In genomic region chr13:54171346-54171745, GRCm38 (mm10) we compare ENCODE assay signal across 20 mouse cellular contexts. TPM values are rescaled to one million over a fixed set of nuclear protein-coding genes. Genes with fewer than 3 reads are reported as not detected.
A peak's percentile ranks its signal among the peaks of the same experiment; 100 is the strongest.
DNase-seq lines count a peak whose midpoint lies in the region; ATAC-seq and TF ChIP-seq lines count a peak whose summit lies in the region.
"Had no signal": no experiment of that assay in that cellular context is flagged by ENCODE, and none has a peak within 500 bp of the region (broad histone marks: within the 10 kb centered on the region; RNA-seq: fewer than 3 reads in every experiment).

No protein-coding gene starts in this region.

- no peaks in the 10 kb centered on the region for H3K27me3 ChIP-seq in midbrain, embryonic 10.5 days (ENCODE audit: low read depth, poor library complexity, severe bottlenecking)
- no peaks in the 10 kb centered on the region for H3K27me3 ChIP-seq in midbrain, embryonic 16.5 days (ENCODE audit: control insufficient read depth, insufficient read depth, low read depth, low read length)
- no peaks in the 10 kb centered on the region for H3K27me3 ChIP-seq in cerebellum, adult 2 months (ENCODE audit: control insufficient read depth, insufficient read depth, low read length)
- H3K27me3 ChIP-seq: embryonic facial prominence, embryonic 13.5 days; forebrain, embryonic 12.5 days had no signal

- H3K9me3 ChIP-seq in midbrain, embryonic 10.5 days (replicated peaks): peaks cover 8% of the 10 kb centered on the region
- H3K9me3 ChIP-seq in midbrain, embryonic 16.5 days (replicated peaks; ENCODE audit: control insufficient read depth, low read length, poor library complexity, severe bottlenecking): no peaks in the 10 kb centered on the region
- H3K9me3 ChIP-seq: embryonic facial prominence, embryonic 15.5 days had no signal

- no peak for DNase-seq in midbrain, embryonic 10.5 days (ENCODE audit: low spot score)
- peak; percentile 54 for DNase-seq in brain, adult 2 months (ENCODE audit: low read depth, low spot score)
- DNase-seq in cerebellum, adult 2 months: no peak
- DNase-seq: cerebellum, adult 11-12 months; cerebellum, adult 8-10 months; embryo, embryonic 11 days had no signal

- no peak for ATAC-seq in midbrain, embryonic 16.5 days
- no peak for ATAC-seq in CD4-positive, CD25-positive, alpha-beta regulatory T cell, adult 4 months
- ATAC-seq: activated CD4-positive, CD25-positive, alpha-beta regulatory T cell, adult 4 months; forebrain, embryonic 14.5 days; forebrain, embryonic 16.5 days; Patski had no signal

- H3K9ac ChIP-seq in midbrain, embryonic 16.5 days (ENCODE audit: low read depth, low read length): no peak overlapping the region
- H3K9ac ChIP-seq: embryonic facial prominence, embryonic 13.5 days; embryonic facial prominence, embryonic 15.5 days; forebrain, embryonic 12.5 days had no signal

- TF ChIP-seq CTCF in cerebellum, adult 2 months (IDR thresholded peaks at IDR 0.05; ENCODE audit: borderline replicate concordance, insufficient read depth, low read depth, low read length): no peak

- H3K36me3 ChIP-seq in midbrain, embryonic 10.5 days: no peaks in the 10 kb centered on the region
- no peaks in the 10 kb centered on the region for H3K36me3 ChIP-seq in midbrain, embryonic 16.5 days (ENCODE audit: control insufficient read depth, insufficient read depth, low read length)
- H3K36me3 ChIP-seq: embryonic facial prominence, embryonic 13.5 days; embryonic facial prominence, embryonic 15.5 days; forebrain, embryonic 10.5 days; forebrain, embryonic 12.5 days; G1E had no signal

- 82% methylated on average over 10 of the region's 10 CpGs for WGBS in midbrain, embryonic 10.5 days
- 83% methylated on average over 10 of the region's 10 CpGs for WGBS in midbrain, embryonic 16.5 days
- 78% methylated on average over 10 of the region's 10 CpGs for WGBS in cerebellum, adult 2 months

- TF ChIP-seq POLR2A in cerebellum, adult 2 months (IDR thresholded peaks at IDR 0.05; ENCODE audit: borderline replicate concordance, insufficient read depth, low read length): no peak

- H3K27ac ChIP-seq in midbrain, embryonic 10.5 days (replicated peaks): 0 out of 2 replicates have a peak overlapping the region, but pooled peaks have one; percentile 42
- H3K27ac ChIP-seq in midbrain, embryonic 16.5 days (ENCODE audit: low read length): no peak overlapping the region
- H3K27ac ChIP-seq in brown adipose tissue, adult 24 weeks (replicated peaks; ENCODE audit: low read depth, low read length): 0 out of 2 replicates have a peak overlapping the region, but pooled peaks have one; percentile 31
- no peak overlapping the region for H3K27ac ChIP-seq in cerebellum, adult 2 months (ENCODE audit: insufficient read depth, low read length)
- H3K27ac ChIP-seq: embryonic facial prominence, embryonic 13.5 days; embryonic facial prominence, embryonic 15.5 days; forebrain, embryonic 10.5 days; forebrain, embryonic 12.5 days had no signal

- no peak overlapping the region for H3K4me2 ChIP-seq in midbrain, embryonic 16.5 days (ENCODE audit: low read length)
- H3K4me2 ChIP-seq: embryonic facial prominence, embryonic 13.5 days; embryonic facial prominence, embryonic 15.5 days; forebrain, embryonic 12.5 days had no signal

- H3K4me3 ChIP-seq in midbrain, embryonic 10.5 days: no peak overlapping the region
- no peak overlapping the region for H3K4me3 ChIP-seq in midbrain, embryonic 16.5 days (ENCODE audit: low read depth, low read length)
- no peak overlapping the region for H3K4me3 ChIP-seq in brown adipose tissue, adult 24 weeks (ENCODE audit: insufficient read depth, low read depth, low read length)
- no peak overlapping the region for H3K4me3 ChIP-seq in cerebellum, adult 2 months (replicated peaks; ENCODE audit: insufficient read depth, low read depth, low read length)
- H3K4me3 ChIP-seq: embryonic facial prominence, embryonic 13.5 days; embryonic facial prominence, embryonic 15.5 days; erythroblast, embryonic 14.5 days; forebrain, embryonic 10.5 days; forebrain, embryonic 12.5 days had no signal

- peaks cover 4% of the 10 kb centered on the region; the same call in 1 of the 2 replicates for H3K4me1 ChIP-seq in midbrain, embryonic 10.5 days
- H3K4me1 ChIP-seq in midbrain, embryonic 16.5 days (ENCODE audit: control insufficient read depth, insufficient read depth, low read length): no peaks in the 10 kb centered on the region
- H3K4me1 ChIP-seq in brown adipose tissue, adult 24 weeks (ENCODE audit: control insufficient read depth, insufficient read depth, insufficient read length, low read length): peaks cover 22% of the 10 kb centered on the region
- H3K4me1 ChIP-seq in cerebellum, adult 2 months (ENCODE audit: control insufficient read depth, insufficient read depth, low read length): peaks cover 9% of the 10 kb centered on the region
- H3K4me1 ChIP-seq: embryonic facial prominence, embryonic 13.5 days; embryonic facial prominence, embryonic 15.5 days; forebrain, embryonic 10.5 days; forebrain, embryonic 12.5 days had no signal

RNA-seq across cellular contexts. Expression of gene Hrh2, which starts 20.6 kb away (rescaled TPM):
- 0.14 and 0.15 TPM in 2 replicates for polyA plus RNA-seq in midbrain, embryonic 10.5 days (2016; fragmentation: Nextera tagmentation; extraction: Ambion mirVana)
- 1.1 and 1.2 TPM in 2 replicates for polyA plus RNA-seq in midbrain, embryonic 16.5 days (2015; fragmentation: Nextera tagmentation; extraction: Ambion mirVana)
- 0.63 and 0.87 TPM in 2 replicates for polyA plus RNA-seq in brown adipose tissue, adult 24 weeks (2012; ENCODE audit: insufficient read depth, insufficient read length, missing spikeins)
- polyA plus RNA-seq in cerebellum, adult 2 months (2012; rRNA removed): 5.3 and 6.5 TPM in 2 replicates
- polyA plus RNA-seq in CD4-positive, CD25-positive, alpha-beta regulatory T cell, adult 4 months (2017; shearing (Covaris generic)): 10 to 100 TPM; 11.0 to 12.6 TPM
- polyA plus RNA-seq: C2C12; embryonic facial prominence, embryonic 13.5 days; erythroblast, embryonic 14.5 days; forebrain, embryonic 12.5 days; G1E; Patski had no signal

Comparison
In these comparisons a context has a peak if more than half of its experiments do, and no peak if none do; other contexts are left out.
1. H3K27ac ChIP-seq: peak in midbrain, embryonic 10.5 days (single experiment) and brown adipose tissue, adult 24 weeks (single experiment); none in midbrain, embryonic 16.5 days (single experiment) and cerebellum, adult 2 months (single experiment).